Mouse (Mus musculus) CD4-positive, CD25-positive, alpha-beta regulatory T cell, adult 4 months (primary cell): ENCODE results near the gene Sugct. TPM values are rescaled to one million over a fixed set of nuclear protein-coding genes. Genes with fewer than 3 reads are reported as not detected.

Source experiments
- ATAC-seq: one replicate; pipeline ENCODE4 v1.8.0; 2017
- polyA plus RNA-seq, 2 experiments: library from polyadenylated mRNA; unstranded; fragments of 100-300 nt; shearing (Covaris generic); gene quantifications; one replicate each; pipeline ENCODE4 v1.2.1; 2017

The Sugct gene
- polyA plus RNA-seq, 2 experiments from 2014 or later = 1.1 TPM; not detected in 1

- ATAC-seq = peak; percentile 79
Measured at GRCm38 (mm10) chr13:17028595-17028994, 666.8 kb downstream of the Sugct start.

- no peak for ATAC-seq
Measured at GRCm38 (mm10) chr13:17027846-17028529, 667.4 kb downstream of the Sugct start.

GRCm38 (mm10) chr13:17027001-17027400 lies 668.4 kb downstream of the Sugct start:
- no peak for ATAC-seq

GRCm38 (mm10) chr13:16996464-16996863 lies 698.9 kb downstream of the Sugct start:
- ATAC-seq = no peak

GRCm38 (mm10) chr13:16995321-16995720 lies 700.0 kb downstream of the Sugct start:
- ATAC-seq = no peak

- no peak for ATAC-seq
Measured at GRCm38 (mm10) chr13:16977743-16978142, 717.6 kb downstream of the Sugct start.

- no peak for ATAC-seq
Measured at GRCm38 (mm10) chr13:16971277-16971676, 724.1 kb downstream of the Sugct start.

GRCm38 (mm10) chr13:16968995-16969394 lies 726.4 kb downstream of the Sugct start:
- no peak for ATAC-seq

GRCm38 (mm10) chr13:16964823-16965475 lies 730.4 kb downstream of the Sugct start:
- no peak for ATAC-seq

- ATAC-seq = no peak
Measured at GRCm38 (mm10) chr13:16952045-16952444, 743.3 kb downstream of the Sugct start.

GRCm38 (mm10) chr13:16939466-16939811 lies 755.9 kb downstream of the Sugct start:
- ATAC-seq = no peak

- no peak for ATAC-seq
Measured at GRCm38 (mm10) chr13:16938552-16939465, 756.5 kb downstream of the Sugct start.

GRCm38 (mm10) chr13:16937422-16938202 lies 757.7 kb downstream of the Sugct start:
- ATAC-seq = no peak

- ATAC-seq = no peak
Measured at GRCm38 (mm10) chr13:16935029-16935428, 760.3 kb downstream of the Sugct start.

- ATAC-seq = no peak
Measured at GRCm38 (mm10) chr13:16933600-16933999, 761.8 kb downstream of the Sugct start.

- ATAC-seq = no peak
Measured at GRCm38 (mm10) chr13:16921305-16921704, 774.0 kb downstream of the Sugct start.

GRCm38 (mm10) chr13:16915697-16916096 lies 779.7 kb downstream of the Sugct start:
- no peak for ATAC-seq

- no peak for ATAC-seq
Measured at GRCm38 (mm10) chr13:16912214-16912613, 783.1 kb downstream of the Sugct start.

- ATAC-seq = no peak
Measured at GRCm38 (mm10) chr13:16906974-16907373, 788.4 kb downstream of the Sugct start.

- no peak for ATAC-seq
Measured at GRCm38 (mm10) chr13:16901424-16901823, 793.9 kb downstream of the Sugct start.

GRCm38 (mm10) chr13:16898084-16898792 lies 797.1 kb downstream of the Sugct start:
- ATAC-seq = no peak

- no peak for ATAC-seq
Measured at GRCm38 (mm10) chr13:16878056-16878455, 817.3 kb downstream of the Sugct start.
